Mouse (Mus musculus): ENCODE data around the gene Upk3a. TPM values are rescaled to one million over a fixed set of nuclear protein-coding genes. Genes with fewer than 3 reads are reported as not detected.

The Upk3a gene
- polyA plus RNA-seq, 1 experiment from 2014 or later, result not detected

GRCm38 (mm10) chr15:84985516-84986160, 31.3 kb upstream of the Upk3a start:
- no peaks in the 10 kb centered on the region for H3K36me3 ChIP-seq (ENCODE audit: control insufficient read depth, insufficient read depth)
- no peak overlapping the region for H3K4me2 ChIP-seq (ENCODE audit: low read depth, low read length)
- peaks cover 18% of the 10 kb centered on the region for H3K27me3 ChIP-seq (ENCODE audit: control insufficient read depth, insufficient read depth, low read depth, low read length)
- ATAC-seq (ENCODE audit: low read depth), result no peak
- H3K27ac ChIP-seq (ENCODE audit: low read length), result no peak overlapping the region
- no peak overlapping the region for H3K4me3 ChIP-seq (ENCODE audit: low read depth, low read length)
- no peaks in the 10 kb centered on the region for H3K9me3 ChIP-seq (replicated peaks; ENCODE audit: control insufficient read depth, low read length)
- H3K4me1 ChIP-seq (ENCODE audit: control insufficient read depth, low read depth, low read length), result peaks cover 11% of the 10 kb centered on the region
- H3K9ac ChIP-seq (ENCODE audit: low read depth, low read length), result no peak overlapping the region
- 72% methylated on average over 12 of the region's 12 CpGs for WGBS (ENCODE audit: insufficient replicate concordance)

GRCm38 (mm10) chr15:84986171-84987019, 30.5 kb upstream of the Upk3a start:
- Histone ChIP-seq H3K4me2 (ENCODE audit: low read depth, low read length) (peak overlapping the region; percentile 76), H3K27ac (ENCODE audit: low read length) (no peak overlapping the region), H3K9ac (ENCODE audit: low read depth, low read length) (no peak overlapping the region), H3K4me3 (ENCODE audit: low read depth, low read length) (peak overlapping the region; percentile 68), H3K4me1 (ENCODE audit: control insufficient read depth, low read depth, low read length) (peaks cover 11% of the 10 kb centered on the region), H3K36me3 (ENCODE audit: control insufficient read depth, insufficient read depth) (no peaks in the 10 kb centered on the region), H3K9me3 (replicated peaks; ENCODE audit: control insufficient read depth, low read length) (no peaks in the 10 kb centered on the region), H3K27me3 (ENCODE audit: control insufficient read depth, insufficient read depth, low read depth, low read length) (peaks cover 18% of the 10 kb centered on the region)
- no peak for ATAC-seq (ENCODE audit: low read depth)
- 28% methylated on average over 4 of the region's 4 CpGs for WGBS (ENCODE audit: insufficient replicate concordance)

GRCm38 (mm10) chr15:84987020-84987815, 29.7 kb upstream of the Upk3a start:
- H3K4me1 ChIP-seq (ENCODE audit: control insufficient read depth, low read depth, low read length), result peaks cover 11% of the 10 kb centered on the region
- peak overlapping the region; percentile 76 for H3K4me2 ChIP-seq (ENCODE audit: low read depth, low read length)
- peaks cover 18% of the 10 kb centered on the region for H3K27me3 ChIP-seq (ENCODE audit: control insufficient read depth, insufficient read depth, low read depth, low read length)
- H3K9me3 ChIP-seq (replicated peaks; ENCODE audit: control insufficient read depth, low read length), result no peaks in the 10 kb centered on the region
- H3K27ac ChIP-seq (ENCODE audit: low read length), result no peak overlapping the region
- WGBS (ENCODE audit: insufficient replicate concordance), result under 1% methylated on average over 44 of the region's 53 CpGs
- no peaks in the 10 kb centered on the region for H3K36me3 ChIP-seq (ENCODE audit: control insufficient read depth, insufficient read depth)
- peak; percentile 43 for ATAC-seq (ENCODE audit: low read depth)
- peak overlapping the region; percentile 67 for H3K9ac ChIP-seq (ENCODE audit: low read depth, low read length)
- H3K4me3 ChIP-seq (ENCODE audit: low read depth, low read length), result peak overlapping the region; percentile 68

GRCm38 (mm10) chr15:84987874-84988825, 28.8 kb upstream of the Upk3a start, which contains the start of gene 5031439G07Rik:
Gene 5031439G07Rik (minus strand): TSS chr15:84988551.
- peak within 1 kb of the TSS; percentile 68 for H3K4me3 ChIP-seq (ENCODE audit: low read depth, low read length)
- no peaks in the 10 kb centered on the region for H3K36me3 ChIP-seq (ENCODE audit: control insufficient read depth, insufficient read depth)
- H3K9me3 ChIP-seq (replicated peaks; ENCODE audit: control insufficient read depth, low read length), result no peaks in the 10 kb centered on the region
- no peak within 1 kb of the TSS for H3K27ac ChIP-seq (ENCODE audit: low read length)
- peak; percentile 92 for ATAC-seq (ENCODE audit: low read depth)
- WGBS (ENCODE audit: insufficient replicate concordance), result 2% methylated on average over 46 of the region's 59 CpGs
- H3K27me3 ChIP-seq (ENCODE audit: control insufficient read depth, insufficient read depth, low read depth, low read length), result peaks cover 18% of the 10 kb centered on the region
- peak within 1 kb of the TSS; percentile 76 for H3K4me2 ChIP-seq (ENCODE audit: low read depth, low read length)
- H3K4me1 ChIP-seq (ENCODE audit: control insufficient read depth, low read depth, low read length), result peaks cover 11% of the 10 kb centered on the region
- H3K9ac ChIP-seq (ENCODE audit: low read depth, low read length), result peak within 1 kb of the TSS; percentile 67

- H3K9ac ChIP-seq (ENCODE audit: low read depth, low read length), result no peak overlapping the region
- WGBS (ENCODE audit: insufficient replicate concordance), result 54% methylated on average over 3 of the region's 3 CpGs
- H3K36me3 ChIP-seq (ENCODE audit: control insufficient read depth, insufficient read depth), result no peaks in the 10 kb centered on the region
- no peak overlapping the region for H3K27ac ChIP-seq (ENCODE audit: low read length)
- no peaks in the 10 kb centered on the region for H3K9me3 ChIP-seq (replicated peaks; ENCODE audit: control insufficient read depth, low read length)
- no peak overlapping the region for H3K4me2 ChIP-seq (ENCODE audit: low read depth, low read length)
- no peak for ATAC-seq (ENCODE audit: low read depth)
- H3K4me1 ChIP-seq (ENCODE audit: control insufficient read depth, low read depth, low read length), result peaks cover 11% of the 10 kb centered on the region
- peaks cover 18% of the 10 kb centered on the region for H3K27me3 ChIP-seq (ENCODE audit: control insufficient read depth, insufficient read depth, low read depth, low read length)
- H3K4me3 ChIP-seq (ENCODE audit: low read depth, low read length), result no peak overlapping the region
Measured at GRCm38 (mm10) chr15:84989098-84989497, 27.8 kb upstream of the Upk3a start.

GRCm38 (mm10) chr15:84989771-84990170, 27.2 kb upstream of the Upk3a start:
- Histone ChIP-seq H3K9me3 (replicated peaks; ENCODE audit: control insufficient read depth, low read length) (no peaks in the 10 kb centered on the region), H3K27me3 (ENCODE audit: control insufficient read depth, insufficient read depth, low read depth, low read length) (peaks cover 18% of the 10 kb centered on the region)
- no peak for ATAC-seq (ENCODE audit: low read depth)

GRCm38 (mm10) chr15:84994498-84994897, 22.4 kb upstream of the Upk3a start:
- no peak overlapping the region for H3K9ac ChIP-seq (ENCODE audit: low read depth, low read length)
- no peaks in the 10 kb centered on the region for H3K4me1 ChIP-seq (ENCODE audit: control insufficient read depth, low read depth, low read length)
- WGBS (ENCODE audit: insufficient replicate concordance), result 5% methylated on average over 6 of the region's 6 CpGs
- no peaks in the 10 kb centered on the region for H3K36me3 ChIP-seq (ENCODE audit: control insufficient read depth, insufficient read depth)
- H3K27ac ChIP-seq (ENCODE audit: low read length), result no peak overlapping the region
- no peak for ATAC-seq (ENCODE audit: low read depth)
- no peak overlapping the region for H3K4me3 ChIP-seq (ENCODE audit: low read depth, low read length)
- H3K27me3 ChIP-seq (ENCODE audit: control insufficient read depth, insufficient read depth, low read depth, low read length), result no peaks in the 10 kb centered on the region
- peak overlapping the region; percentile 28; the same call in 1 of the 2 replicates for H3K4me2 ChIP-seq (ENCODE audit: low read depth, low read length)
- H3K9me3 ChIP-seq (replicated peaks; ENCODE audit: control insufficient read depth, low read length), result no peaks in the 10 kb centered on the region

More at GRCm38 (mm10) chr15:84989771-84990170, 27.2 kb upstream of the Upk3a start:
- Histone ChIP-seq H3K9ac (ENCODE audit: low read depth, low read length) (no peak overlapping the region), H3K4me1 (ENCODE audit: control insufficient read depth, low read depth, low read length) (peaks cover 11% of the 10 kb centered on the region), H3K4me2 (ENCODE audit: low read depth, low read length) (no peak overlapping the region), H3K4me3 (ENCODE audit: low read depth, low read length) (no peak overlapping the region), H3K27ac (ENCODE audit: low read length) (no peak overlapping the region), H3K36me3 (ENCODE audit: control insufficient read depth, insufficient read depth) (no peaks in the 10 kb centered on the region)
- WGBS (ENCODE audit: insufficient replicate concordance), result 55% methylated on average over 7 of the region's 7 CpGs

GRCm38 (mm10) chr15:84995041-84995440, 21.9 kb upstream of the Upk3a start:
- H3K4me2 ChIP-seq (ENCODE audit: low read depth, low read length), result peak overlapping the region; percentile 28; the same call in 1 of the 2 replicates
- no peak overlapping the region for H3K27ac ChIP-seq (ENCODE audit: low read length)
- no peaks in the 10 kb centered on the region for H3K36me3 ChIP-seq (ENCODE audit: control insufficient read depth, insufficient read depth)
- no peak for ATAC-seq (ENCODE audit: low read depth)
- H3K9ac ChIP-seq (ENCODE audit: low read depth, low read length), result no peak overlapping the region
- no peaks in the 10 kb centered on the region for H3K9me3 ChIP-seq (replicated peaks; ENCODE audit: control insufficient read depth, low read length)
- WGBS (ENCODE audit: insufficient replicate concordance), result 27% methylated on average over 6 of the region's 6 CpGs
- no peaks in the 10 kb centered on the region for H3K4me1 ChIP-seq (ENCODE audit: control insufficient read depth, low read depth, low read length)
- H3K4me3 ChIP-seq (ENCODE audit: low read depth, low read length), result no peak overlapping the region
- H3K27me3 ChIP-seq (ENCODE audit: control insufficient read depth, insufficient read depth, low read depth, low read length), result no peaks in the 10 kb centered on the region

Data from liver, embryonic 16.5 days (tissue).